Mouse (Mus musculus): ENCODE results near the gene Lrrc36. TPM values are rescaled to one million over a fixed set of nuclear protein-coding genes. Genes with fewer than 3 reads are reported as not detected.

The Lrrc36 gene
- total and polyA plus RNA-seq, 3 experiments = 0.06 TPM; not detected in 2

DNA sequence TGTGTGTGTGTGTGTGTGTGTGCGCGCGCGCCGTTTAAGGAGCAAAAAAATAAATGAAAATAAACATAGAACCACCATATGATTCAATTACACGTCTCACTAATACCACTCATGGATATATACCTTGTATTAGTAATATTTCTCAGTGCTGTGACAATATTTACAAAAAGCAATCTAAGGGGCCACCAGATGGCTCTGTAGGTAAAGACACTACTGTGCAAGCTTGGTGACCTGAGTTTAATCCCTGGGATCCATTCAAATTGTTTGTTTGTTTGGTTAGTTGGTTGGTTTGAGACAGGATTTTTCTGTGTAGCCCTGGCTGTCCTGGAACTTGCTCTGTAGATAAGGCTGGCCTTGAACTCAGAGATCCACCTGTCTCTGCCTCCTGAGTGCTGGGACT, 3.4 kb upstream of the Lrrc36 start:
- H3K9me3 ChIP-seq (replicated peaks; ENCODE audit: insufficient read depth, low read length) = no peaks in the 10 kb centered on the region
- no peaks in the 10 kb centered on the region for H3K36me3 ChIP-seq (ENCODE audit: control insufficient read depth in 1 of 2, insufficient read depth in 2 of 2, low read length in 2 of 2)
- no peaks in the 10 kb centered on the region for H3K4me1 ChIP-seq (ENCODE audit: control insufficient read depth in 1 of 2, insufficient read depth in 2 of 2, low read length in 2 of 2)
- no peaks in the 10 kb centered on the region for H3K79me2 ChIP-seq (ENCODE audit: control insufficient read depth, insufficient read depth, low read length, poor library complexity)
- TF ChIP-seq ETS1 (IDR thresholded peaks at IDR 0.05; ENCODE audit: low read depth, low read length) (no peak), RCOR1 (IDR thresholded peaks at IDR 0.05; ENCODE audit: low read depth, low read length) (no peak), TCF12 (IDR thresholded peaks at IDR 0.05; ENCODE audit: low read depth, low read length) (no peak), NRF1 (IDR thresholded peaks at IDR 0.05; ENCODE audit: insufficient read depth, low read depth, low read length, poor library complexity, severe bottlenecking) (no peak), NELFE (IDR thresholded peaks at IDR 0.05; ENCODE audit: low read depth, low read length) (no peak), POLR2AphosphoS5 (IDR thresholded peaks at IDR 0.05; ENCODE audit: borderline replicate concordance, low read depth, low read length) (no peak), BHLHE40 (IDR thresholded peaks at IDR 0.05; ENCODE audit: borderline replicate concordance, low read depth, low read length) (no peak), MEF2A (IDR thresholded peaks at IDR 0.05; ENCODE audit: extremely low read depth, insufficient replicate concordance, low read depth, low read length, poor library complexity, severe bottlenecking) (no peak), POLR2AphosphoS2 (IDR thresholded peaks at IDR 0.05; ENCODE audit: low read length) (no peak), ZC3H11A (IDR thresholded peaks at IDR 0.05; ENCODE audit: low read depth, low read length) (no peak), CHD2 (IDR thresholded peaks at IDR 0.05; ENCODE audit: low read length) (no peak)
- H3K4me3 ChIP-seq (ENCODE audit: control insufficient read depth in 1 of 2, insufficient read depth in 1 of 2, low read depth in 2 of 2, low read length in 2 of 2) = no peak overlapping the region
- DNase-seq (ENCODE audit: low read depth, low spot score) = no peak
- peaks cover 12 to 14% of the 10 kb centered on the region in 2 experiments for H3K27me3 ChIP-seq (ENCODE audit: control insufficient read depth in 1 of 2, insufficient read depth in 2 of 2, low read length in 2 of 2)
- no peak overlapping the region for H3K9ac ChIP-seq (ENCODE audit: control insufficient read depth, low read depth, low read length, poor library complexity, severe bottlenecking)
- no peak overlapping the region for H3K27ac ChIP-seq (ENCODE audit: control insufficient read depth, low read depth, low read length)

DNA sequence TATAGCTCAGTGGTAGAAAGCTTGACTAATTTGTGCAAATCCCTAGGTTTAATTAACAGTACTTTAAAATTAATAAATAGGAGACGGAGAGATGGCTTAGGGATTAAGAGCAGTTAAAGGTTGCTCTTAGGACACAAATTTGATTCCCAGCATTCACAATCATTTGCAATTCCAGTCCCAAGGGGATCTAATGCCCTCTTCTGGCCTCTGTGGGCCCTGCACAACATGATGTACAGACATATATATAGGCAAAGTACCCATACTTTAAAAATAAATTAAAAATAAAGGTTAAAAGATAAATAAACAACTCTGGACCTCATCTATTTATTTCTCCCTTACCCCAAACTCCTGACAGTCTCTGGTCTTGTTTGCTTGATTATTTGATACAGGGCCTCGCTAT, 5.6 kb downstream of the Lrrc36 start:
- Histone ChIP-seq H3K4me3 (ENCODE audit: control insufficient read depth in 1 of 2, insufficient read depth in 1 of 2, low read depth in 2 of 2, low read length in 2 of 2) (no peak overlapping the region), H3K9me3 (replicated peaks; ENCODE audit: insufficient read depth, low read length) (no peaks in the 10 kb centered on the region), H3K27me3 (ENCODE audit: control insufficient read depth in 1 of 2, insufficient read depth in 2 of 2, low read length in 2 of 2) (peaks cover 17 to 32% of the 10 kb centered on the region in 2 experiments), H3K79me2 (ENCODE audit: control insufficient read depth, insufficient read depth, low read length, poor library complexity) (no peaks in the 10 kb centered on the region), H3K36me3 (ENCODE audit: control insufficient read depth in 1 of 2, insufficient read depth in 2 of 2, low read length in 2 of 2) (no peaks in the 10 kb centered on the region), H3K4me1 (ENCODE audit: control insufficient read depth in 1 of 2, insufficient read depth in 2 of 2, low read length in 2 of 2) (no peaks in the 10 kb centered on the region), H3K9ac (ENCODE audit: control insufficient read depth, low read depth, low read length, poor library complexity, severe bottlenecking) (no peak overlapping the region), H3K27ac (ENCODE audit: control insufficient read depth, low read depth, low read length) (no peak overlapping the region)
- peak; percentile 30 for DNase-seq (ENCODE audit: low read depth, low spot score)
- TF ChIP-seq MAX (IDR thresholded peaks at IDR 0.05; ENCODE audit: low read length) (no peak), BHLHE40 (IDR thresholded peaks at IDR 0.05; ENCODE audit: borderline replicate concordance, low read depth, low read length) (no peak), SMC3 (IDR thresholded peaks at IDR 0.05; ENCODE audit: low read depth, low read length) (peak; percentile 24; the same call in 1 of the 2 replicates), KAT2A (conservative IDR thresholded peaks at IDR 0.05; ENCODE audit: low read depth, low read length) (no peak), NELFE (IDR thresholded peaks at IDR 0.05; ENCODE audit: low read depth, low read length) (no peak), CHD1 (IDR thresholded peaks at IDR 0.05; ENCODE audit: low read depth, low read length) (no peak), CTCF (IDR thresholded peaks at IDR 0.05 in 2 of 3, conservative IDR thresholded peaks at IDR 0.05 in 1 of 3; ENCODE audit: control insufficient read depth in 1 of 3, insufficient read depth in 1 of 3, low read depth in 2 of 3, low read length in 3 of 3, poor library complexity in 1 of 3, severe bottlenecking in 1 of 3) (peak in 2 of 3 experiments; percentile 24 to 44; a peak in 3 of 6 replicates), MYB (IDR thresholded peaks at IDR 0.05; ENCODE audit: low read depth, low read length) (no peak), TBP (IDR thresholded peaks at IDR 0.05; ENCODE audit: low read depth, low read length) (no peak), ELF1 (IDR thresholded peaks at IDR 0.05; ENCODE audit: low read depth, low read length) (no peak), CHD2 (IDR thresholded peaks at IDR 0.05; ENCODE audit: low read length) (no peak), MYC (IDR thresholded peaks at IDR 0.05; ENCODE audit: low read depth, low read length) (no peak), POLR2AphosphoS5 (IDR thresholded peaks at IDR 0.05; ENCODE audit: borderline replicate concordance, low read depth, low read length) (no peak), E2F4 (IDR thresholded peaks at IDR 0.05; ENCODE audit: borderline replicate concordance, low read depth, low read length) (no peak), RAD21 (IDR thresholded peaks at IDR 0.05; ENCODE audit: low read depth, low read length) (peak; percentile 37), MXI1 (IDR thresholded peaks at IDR 0.05; ENCODE audit: low read depth, low read length) (no peak), ZKSCAN1 (IDR thresholded peaks at IDR 0.05; ENCODE audit: low read depth, low read length) (no peak), EP300 (IDR thresholded peaks at IDR 0.05; ENCODE audit: low read depth in 1 of 2, low read length in 2 of 2) (no peak), HCFC1 (IDR thresholded peaks at IDR 0.05; ENCODE audit: low read depth, low read length) (no peak), JUND (IDR thresholded peaks at IDR 0.05; ENCODE audit: low read depth, low read length) (no peak), MEF2A (IDR thresholded peaks at IDR 0.05; ENCODE audit: extremely low read depth, insufficient replicate concordance, low read depth, low read length, poor library complexity, severe bottlenecking) (no peak), POLR2AphosphoS2 (IDR thresholded peaks at IDR 0.05; ENCODE audit: low read length) (no peak), ZNF384 (IDR thresholded peaks at IDR 0.05; ENCODE audit: low read depth, low read length) (no peak), GABPA (IDR thresholded peaks at IDR 0.05; ENCODE audit: low read depth, low read length) (no peak), ZMIZ1 (IDR thresholded peaks at IDR 0.05; ENCODE audit: low read depth, low read length) (no peak), TCF12 (IDR thresholded peaks at IDR 0.05; ENCODE audit: low read depth, low read length) (no peak)
